Mouse (Mus musculus) forebrain, embryonic 16.5 days (tissue): ENCODE measurements around the gene Phf7. TPM values are rescaled to one million over a fixed set of nuclear protein-coding genes. Genes with fewer than 3 reads are reported as not detected.

ENCODE experiments used
- ATAC-seq: fragments of 200-750 bp; cut with Nextera tagmentation; 2 replicates; pipeline ENCODE4 v1.8.0; 2017; ENCODE audit warnings: mild to moderate bottlenecking, moderate library complexity
- H3K27ac ChIP-seq: fragments of 300-500 bp; sonication (generic); 2 replicates; pipeline ENCODE4 v1.5.1; 2014; ENCODE audit warnings: low read length, control low read depth
- H3K27me3 ChIP-seq: fragments of 300-500 bp; sonication (generic); replicated peaks from 2 replicates; pipeline ENCODE4 v1.6.1; 2014; ENCODE audit warnings: low read length; ENCODE audit not compliant: control insufficient read depth, insufficient read depth
- H3K36me3 ChIP-seq: fragments of 300-500 bp; sonication (generic); 2 replicates; pipeline ENCODE4 v1.6.1; 2014; ENCODE audit not compliant: control insufficient read depth, insufficient read depth
- H3K4me1 ChIP-seq: fragments of 300-500 bp; sonication (generic); replicated peaks from 2 replicates; pipeline ENCODE4 v1.6.1; 2014; ENCODE audit warnings: low read length; ENCODE audit not compliant: control insufficient read depth, insufficient read depth
- H3K4me2 ChIP-seq: fragments of 300-500 bp; sonication (generic); 2 replicates; pipeline ENCODE4 v1.6.1; 2014; ENCODE audit warnings: mild to moderate bottlenecking, low read length, control low read depth
- H3K4me3 ChIP-seq: fragments of 300-500 bp; sonication (generic); replicated peaks from 2 replicates; pipeline ENCODE4 v1.5.1; 2014; ENCODE audit warnings: mild to moderate bottlenecking, low read length, control low read depth
- H3K9ac ChIP-seq: fragments of 300-500 bp; sonication (generic); replicated peaks from 2 replicates; pipeline ENCODE4 v1.6.1; 2014; ENCODE audit warnings: low read depth, low read length, control low read depth
- H3K9me3 ChIP-seq: fragments of 300-500 bp; sonication (generic); 2 replicates; pipeline ENCODE4 v1.6.1; 2016; ENCODE audit warnings: low read length; ENCODE audit not compliant: control insufficient read depth
- WGBS: fragments of 180-500 bp; shearing (Covaris S2); extraction: QIAGEN DNeasy Blood & Tissue Kit; methylation state at CpG from one replicate; pipeline ENCODE4 v1.1.7; 2014; 5-methylcytosine and 5-hydroxymethylcytosine counted together
- polyA plus RNA-seq: library from polyadenylated mRNA; unstranded; fragments of >200 nt; fragmentation: Nextera tagmentation; extraction: Ambion mirVana; gene quantifications from 2 replicates; pipeline ENCODE4 v1.2.1, GENCODE M21; 2015

Phf7 gene
- polyA plus RNA-seq, 1 experiment from 2014 or later = 11.5 TPM

- Histone ChIP-seq H3K4me1 (peaks cover 12% of the 10 kb centered on the region), H3K36me3 (peaks cover 19% of the 10 kb centered on the region), H3K27ac (no peak overlapping the region), H3K9ac (no peak overlapping the region), H3K27me3 (no peaks in the 10 kb centered on the region), H3K4me2 (no peak overlapping the region), H3K9me3 (no peaks in the 10 kb centered on the region), H3K4me3 (no peak overlapping the region)
- WGBS = 85% methylated on average over 2 of the region's 2 CpGs
- ATAC-seq = no peak
These were observed 56.7 kb downstream of the Phf7 start for GRCm38 (mm10) chr14:31194441-31194840.

GRCm38 (mm10) chr14:31193791-31194190, 57.3 kb downstream of the Phf7 start:
- peak; percentile 39 for ATAC-seq
- H3K4me3 ChIP-seq = no peak overlapping the region
- no peaks in the 10 kb centered on the region for H3K27me3 ChIP-seq
- H3K27ac ChIP-seq = no peak overlapping the region
- H3K4me1 ChIP-seq = peaks cover 12% of the 10 kb centered on the region
- H3K36me3 ChIP-seq = peaks cover 23% of the 10 kb centered on the region
- no peak overlapping the region for H3K9ac ChIP-seq
- H3K4me2 ChIP-seq = no peak overlapping the region
- 58% methylated on average over 7 of the region's 7 CpGs for WGBS
- H3K9me3 ChIP-seq = no peaks in the 10 kb centered on the region

GRCm38 (mm10) chr14:31191936-31192335, 59.2 kb downstream of the Phf7 start:
- no peak overlapping the region for H3K4me2 ChIP-seq
- no peaks in the 10 kb centered on the region for H3K9me3 ChIP-seq
- H3K27me3 ChIP-seq = no peaks in the 10 kb centered on the region
- no peak overlapping the region for H3K27ac ChIP-seq
- H3K9ac ChIP-seq = no peak overlapping the region
- no peak overlapping the region for H3K4me3 ChIP-seq
- no peak for ATAC-seq
- peaks cover 36% of the 10 kb centered on the region for H3K36me3 ChIP-seq
- 60% methylated on average over 2 of the region's 2 CpGs for WGBS
- H3K4me1 ChIP-seq = peaks cover 6% of the 10 kb centered on the region; the same call in 1 of the 2 replicates

GRCm38 (mm10) chr14:31189348-31189747, 61.8 kb downstream of the Phf7 start:
- Histone ChIP-seq H3K27ac (no peak overlapping the region), H3K4me3 (no peak overlapping the region), H3K4me2 (no peak overlapping the region), H3K27me3 (no peaks in the 10 kb centered on the region), H3K36me3 (peaks cover 58% of the 10 kb centered on the region), H3K4me1 (peaks cover 6% of the 10 kb centered on the region; the same call in 1 of the 2 replicates), H3K9ac (no peak overlapping the region), H3K9me3 (no peaks in the 10 kb centered on the region)
- no peak for ATAC-seq
- WGBS = 91% methylated on average over 3 of the region's 3 CpGs

GRCm38 (mm10) chr14:31188771-31189181, 62.3 kb downstream of the Phf7 start:
- H3K27ac ChIP-seq = no peak overlapping the region
- peaks cover 3% of the 10 kb centered on the region; the same call in 1 of the 2 replicates for H3K4me1 ChIP-seq
- H3K36me3 ChIP-seq = peaks cover 63% of the 10 kb centered on the region
- no peak overlapping the region for H3K4me2 ChIP-seq
- H3K4me3 ChIP-seq = no peak overlapping the region
- ATAC-seq = no peak
- no peaks in the 10 kb centered on the region for H3K27me3 ChIP-seq
- H3K9ac ChIP-seq = no peak overlapping the region
- WGBS = 60% methylated on average over 6 of the region's 6 CpGs
- no peaks in the 10 kb centered on the region for H3K9me3 ChIP-seq

Other genes starting within 250 kb of the Phf7 start
- gene Glt8d1, start 249.9 kb downstream of the Phf7 start, polyA plus RNA-seq = 51.8 and 54.2 TPM in 2 replicates
- gene Spcs1, start 249.6 kb downstream of the Phf7 start, polyA plus RNA-seq = 278 and 305 TPM in 2 replicates
- gene Pbrm1, start 232.2 kb downstream of the Phf7 start, polyA plus RNA-seq = 154 and 170 TPM in 2 replicates
- gene Gnl3, start 232.2 kb downstream of the Phf7 start, polyA plus RNA-seq = 57.6 and 61.9 TPM in 2 replicates
- 62.7 and 64.1 TPM in 2 replicates for gene Smim4, start 122.4 kb downstream of the Phf7 start, polyA plus RNA-seq
- gene Nt5dc2, start 120.3 kb downstream of the Phf7 start, polyA plus RNA-seq = 146 and 165 TPM in 2 replicates
- gene Stab1, start 82.7 kb downstream of the Phf7 start, polyA plus RNA-seq = 13.0 and 13.9 TPM in 2 replicates
- gene Tnnc1, start 43.0 kb downstream of the Phf7 start, polyA plus RNA-seq = 1.5 and 2.5 TPM in 2 replicates
- gene Nisch, start 34.4 kb downstream of the Phf7 start, polyA plus RNA-seq = 359 and 389 TPM in 2 replicates
- 0.62 TPM in 2 replicates for gene Sema3g, start 33.5 kb downstream of the Phf7 start, polyA plus RNA-seq
- gene Bap1, start 133 bp upstream of the Phf7 start, polyA plus RNA-seq = 138 and 150 TPM in 2 replicates
- gene Dnah1, start 72.6 kb upstream of the Phf7 start, polyA plus RNA-seq = 3.5 and 3.8 TPM in 2 replicates
- 69.9 and 74.6 TPM in 2 replicates for gene Capn7, start 85.3 kb upstream of the Phf7 start, polyA plus RNA-seq
- gene Sh3bp5, start 184.8 kb upstream of the Phf7 start, polyA plus RNA-seq = 120 and 128 TPM in 2 replicates
- 10.3 and 11.4 TPM in 2 replicates for gene Eaf1, start 243.1 kb upstream of the Phf7 start, polyA plus RNA-seq
- 51.9 and 52.4 TPM in 2 replicates for gene Mettl6, start 243.7 kb upstream of the Phf7 start, polyA plus RNA-seq